ENCODE assay signal across 9 mouse cellular contexts in genomic region chr3:67892026-67892705, GRCm38 (mm10). TPM values are rescaled to one million over a fixed set of nuclear protein-coding genes. Genes with fewer than 3 reads are reported as not detected.
DNase-seq lines count a peak whose midpoint lies in the region; ATAC-seq lines count a peak whose summit lies in the region.
"Had no signal": no experiment of that assay in that cellular context is flagged by ENCODE, and none has a peak within 500 bp of the region (broad histone marks: within the 10 kb centered on the region; RNA-seq: fewer than 3 reads in every experiment).

Gene Iqcj (plus strand): TSS chr3:67892220.
Gene Iqschfp (plus strand): TSS chr3:67892232.

- intact Hi-C loops in left cerebral cortex, postnatal 25 days (cut with DNase I), result loop anchor here (5.0 kb wide), 2 partner anchors 150 to 245 kb away; no protein-coding TSS in a partner anchor

- DNase-seq in layer of hippocampus, adult 11-12 months (ENCODE audit: low spot score), result peak; percentile 24
- DNase-seq in layer of hippocampus, adult 9-10 months (ENCODE audit: low spot score), result no peak
- peak; percentile 49 to 54 for DNase-seq in left cerebral cortex, postnatal 25 days (ENCODE audit: low spot score in 2 of 2)
- DNase-seq in right cerebral cortex, adult 18-20 months, result peak; percentile 39
- no peak for DNase-seq in heart, adult 11 months
- DNase-seq in adipocyte (ENCODE audit: low spot score), result no peak
- no peak for DNase-seq in MN1 (ENCODE audit: low spot score)

- ATAC-seq in frontal cortex, adult (ENCODE audit: low TSS enrichment), result peak; percentile 86

RNA-seq across cellular contexts. Expression of gene Iqcj, which starts in this region (rescaled TPM):
- 1 to 10 TPM; 2.4 to 4.6 TPM for total RNA-seq in left cerebral cortex, postnatal 25 days (2021)
- total RNA-seq: liver, adult 2 months had no signal

RNA-seq across cellular contexts. Expression of gene Iqschfp, which starts in this region (rescaled TPM):
- total RNA-seq in left cerebral cortex, postnatal 25 days (2021), result 10 to 100 TPM in 1 of 2 experiments, 1 to 10 TPM in 1; 9.0 to 14.8 TPM
- total RNA-seq: liver, adult 2 months had no signal

Comparison
In these comparisons a context has a peak if more than half of its experiments do, and no peak if none do; other contexts are left out.
1. DNase-seq: peak in layer of hippocampus, adult 11-12 months (single experiment), left cerebral cortex, postnatal 25 days (2 of 2) and right cerebral cortex, adult 18-20 months (single experiment); none in layer of hippocampus, adult 9-10 months (single experiment), heart, adult 11 months (single experiment), adipocyte (single experiment) and MN1 (single experiment).